Mouse (Mus musculus) activated CD4-positive, CD25-positive, alpha-beta regulatory T cell, adult 4 months (primary cell): Measurements from ENCODE around the gene Kcnj5. TPM values are rescaled to one million over a fixed set of nuclear protein-coding genes. Genes with fewer than 3 reads are reported as not detected.

Experiments
- ATAC-seq: one replicate; pipeline ENCODE4 v1.8.0; 2017
- polyA plus RNA-seq, 2 experiments: library from polyadenylated mRNA; unstranded; fragments of 100-300 nt; shearing (Covaris generic); gene quantifications; one replicate each; pipeline ENCODE4 v1.2.1; 2017

Gene Kcnj5
- polyA plus RNA-seq, 2 experiments from 2014 or later = not detected

DNA sequence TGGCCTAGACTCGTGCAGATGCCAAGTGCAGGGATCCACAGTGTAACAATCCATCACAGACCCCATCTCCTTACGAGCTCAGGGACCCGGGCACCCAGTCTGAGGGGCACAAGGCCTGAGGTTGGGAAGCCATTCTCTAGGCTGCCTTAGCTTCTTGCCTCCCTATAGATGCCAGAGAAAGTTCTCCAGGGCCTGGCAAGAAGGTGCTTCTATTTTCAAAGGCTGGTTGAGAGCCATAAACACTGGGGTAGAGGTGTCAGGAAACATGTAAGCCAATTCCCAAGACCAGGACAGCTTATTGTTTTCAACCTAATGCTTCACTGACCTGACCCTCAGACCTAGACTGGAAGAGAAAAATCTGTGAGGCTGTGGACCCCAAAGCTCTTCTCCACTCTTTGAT lies 28.2 kb downstream of the Kcnj5 start:
- ATAC-seq = no peak

DNA sequence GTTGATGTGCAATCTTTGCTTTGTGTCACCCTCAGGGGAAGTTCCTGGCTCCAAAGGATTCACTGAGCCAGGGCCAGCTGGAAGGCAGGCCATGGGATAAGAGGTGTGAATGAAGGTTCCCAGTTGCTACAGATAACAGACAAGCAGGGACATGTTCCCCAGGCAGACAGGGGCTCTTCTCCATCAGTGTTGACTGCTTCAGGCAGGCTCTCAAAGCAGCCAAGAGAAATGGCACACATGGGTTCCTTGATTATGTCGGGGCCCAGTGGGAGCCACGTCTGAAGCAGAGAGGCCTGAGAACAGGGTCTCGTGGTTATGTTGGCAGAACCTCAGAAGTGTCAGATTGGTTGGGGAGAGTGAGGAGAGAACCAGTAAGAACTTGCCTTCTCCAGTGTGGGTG lies 30.1 kb downstream of the Kcnj5 start:
- no peak for ATAC-seq

DNA sequence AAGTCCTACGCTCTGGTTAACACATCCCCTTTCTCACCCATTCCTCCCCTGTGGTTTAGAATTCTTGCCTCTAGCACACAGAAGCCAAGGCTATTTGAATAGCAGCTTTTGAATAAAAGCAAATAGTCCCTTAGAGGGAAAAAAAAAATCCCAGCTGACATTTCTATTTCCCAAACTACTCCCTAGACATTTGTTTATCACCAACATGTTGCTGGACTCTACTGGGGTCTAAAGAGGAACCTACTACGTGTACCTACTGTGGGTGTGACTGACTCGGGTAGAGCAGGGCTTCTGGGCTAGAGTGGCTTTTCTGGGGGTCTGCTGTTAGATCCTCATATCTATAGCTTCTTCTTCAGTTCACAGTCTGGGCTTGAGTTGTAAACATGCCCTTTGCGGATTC lies 31.9 kb downstream of the Kcnj5 start:
- ATAC-seq = no peak

DNA sequence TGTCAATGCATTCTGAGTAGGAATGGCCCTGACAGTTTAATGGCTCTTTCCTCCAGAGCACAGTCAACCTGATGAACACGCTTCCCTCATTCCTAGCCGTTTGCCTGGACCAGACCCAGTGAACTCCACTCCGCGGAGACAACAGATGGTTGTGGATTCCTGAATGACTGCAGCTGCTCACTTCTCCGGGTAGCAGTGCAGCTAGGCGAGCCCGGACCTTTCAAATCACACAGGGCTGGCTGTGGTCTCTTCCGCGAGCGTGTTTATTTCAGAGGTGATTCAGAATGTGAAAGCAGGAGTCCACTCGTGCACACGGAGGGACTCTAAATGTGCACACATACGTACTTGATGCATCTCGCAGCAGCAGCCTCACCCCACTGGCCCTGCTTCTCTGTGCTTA lies 32.4 kb downstream of the Kcnj5 start:
- no peak for ATAC-seq

DNA sequence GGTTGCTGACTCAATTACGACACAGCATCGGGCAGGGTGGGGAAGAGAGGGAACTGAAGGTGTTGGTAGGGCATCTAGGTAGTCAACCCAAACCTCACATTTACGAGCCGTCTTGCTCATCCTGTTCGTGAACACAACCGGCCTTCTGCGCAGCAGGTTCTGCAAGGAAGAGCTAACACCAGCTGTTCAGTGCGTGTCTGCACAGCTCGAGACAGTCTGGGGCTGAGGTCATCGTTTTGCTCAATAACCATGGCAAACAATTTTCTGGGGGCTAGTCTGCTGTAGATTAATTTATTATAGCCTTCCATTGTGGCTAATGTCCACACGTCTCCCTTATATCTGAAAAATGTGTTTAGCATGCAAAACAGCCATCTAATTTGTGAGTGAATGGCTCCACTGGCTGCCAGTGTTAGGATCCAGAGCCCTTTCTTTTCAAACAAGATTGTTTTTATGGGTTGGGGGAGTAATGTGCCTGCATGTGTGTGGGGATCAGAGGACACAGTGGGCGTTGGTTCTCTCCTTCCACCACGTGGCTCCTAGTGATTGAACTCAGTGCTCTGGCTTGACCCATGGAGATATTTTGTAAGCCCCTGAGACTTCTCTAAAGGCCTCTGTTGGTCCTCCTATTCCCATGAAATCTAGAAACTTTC lies 41.5 kb downstream of the Kcnj5 start:
- no peak for ATAC-seq

DNA sequence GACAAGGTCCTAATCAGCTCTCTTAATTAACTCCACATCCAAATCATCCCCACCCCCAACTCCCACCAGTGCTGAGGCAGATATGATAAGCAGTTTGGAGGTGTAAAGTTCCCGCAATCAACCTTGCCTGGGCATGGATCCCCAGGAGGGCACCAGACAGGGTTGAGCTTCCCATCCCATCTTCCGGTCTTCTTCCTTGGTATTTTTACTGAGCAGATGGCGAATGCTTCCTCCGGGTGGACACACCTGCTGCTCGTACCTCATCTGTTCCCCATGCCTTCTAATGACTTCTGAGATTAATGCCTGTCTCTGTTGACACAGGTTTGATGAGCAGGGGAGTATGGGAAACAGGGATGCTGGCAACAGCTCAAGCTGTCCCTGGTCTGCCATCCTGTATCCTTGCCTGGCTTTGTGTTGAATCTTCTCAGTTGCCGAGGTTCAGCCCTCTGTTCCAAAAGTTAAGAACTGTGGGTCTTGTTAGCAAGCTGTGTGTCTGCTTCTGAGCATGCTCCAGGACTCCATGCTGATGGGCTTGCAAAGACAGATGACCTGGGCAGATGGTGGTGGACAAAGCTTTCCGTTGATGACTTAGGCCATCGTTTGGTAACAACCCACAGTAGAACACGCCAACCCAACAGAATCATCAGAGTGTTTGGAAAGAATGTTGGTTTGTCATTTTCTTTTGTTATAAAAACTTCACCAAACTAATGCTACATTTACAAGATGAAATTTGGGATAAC lies 48.9 kb downstream of the Kcnj5 start:
- no peak for ATAC-seq

DNA sequence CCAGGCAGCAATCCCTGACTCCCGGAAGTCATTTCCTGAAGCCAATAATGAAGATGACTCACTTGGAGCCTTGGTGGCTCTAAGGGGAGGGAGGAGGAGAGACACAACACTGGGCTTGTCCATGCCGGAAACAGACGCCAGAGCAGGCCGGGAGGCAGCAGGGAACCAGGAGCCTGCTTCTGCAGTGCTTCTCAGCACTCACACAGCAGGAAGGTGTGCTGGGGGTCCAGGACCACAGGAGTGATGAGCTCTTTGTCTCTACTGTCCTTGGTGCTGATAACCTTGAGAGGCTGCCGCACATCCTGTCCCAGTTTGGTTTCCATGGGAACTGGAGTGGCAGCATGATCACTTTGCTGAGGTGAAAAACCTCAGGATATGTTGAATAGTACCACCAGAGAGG lies 51.5 kb downstream of the Kcnj5 start:
- ATAC-seq = no peak

DNA sequence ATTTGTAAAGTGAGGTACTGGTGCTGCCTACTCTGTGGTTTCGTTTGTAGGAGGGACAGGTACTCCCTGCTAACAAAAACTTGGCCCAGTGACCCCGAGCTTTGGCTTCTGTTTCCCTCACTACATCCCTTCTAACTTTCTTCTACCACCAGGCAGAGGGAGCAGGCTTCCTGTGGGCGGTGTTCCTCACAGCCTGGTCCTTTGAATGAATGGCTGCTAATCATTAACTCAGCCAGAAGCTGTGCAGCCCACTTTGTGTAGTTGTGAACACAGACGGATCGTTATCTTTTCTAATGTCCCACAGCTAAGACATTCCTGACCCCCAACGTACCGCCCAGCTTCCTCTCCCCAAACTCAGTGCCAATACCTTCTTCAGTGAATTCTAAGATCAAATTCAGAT lies 52.5 kb downstream of the Kcnj5 start:
- no peak for ATAC-seq

DNA sequence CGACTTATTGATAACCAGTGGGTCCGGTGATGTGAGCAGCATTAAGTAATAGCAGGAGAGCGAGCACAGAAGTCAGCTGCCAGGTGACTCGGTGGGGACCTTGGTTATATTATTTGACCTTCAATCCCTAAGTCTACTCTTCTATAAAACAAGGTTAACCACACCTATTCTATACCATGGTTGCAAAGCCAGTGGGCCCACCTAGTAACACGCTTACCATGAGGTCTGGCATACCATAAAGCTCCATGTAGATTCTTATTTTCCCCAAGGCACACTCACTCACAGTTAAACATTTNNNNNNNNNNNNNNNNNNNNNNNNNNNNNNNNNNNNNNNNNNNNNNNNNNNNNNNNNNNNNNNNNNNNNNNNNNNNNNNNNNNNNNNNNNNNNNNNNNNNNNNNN lies 60.6 kb downstream of the Kcnj5 start:
- no peak for ATAC-seq

DNA sequence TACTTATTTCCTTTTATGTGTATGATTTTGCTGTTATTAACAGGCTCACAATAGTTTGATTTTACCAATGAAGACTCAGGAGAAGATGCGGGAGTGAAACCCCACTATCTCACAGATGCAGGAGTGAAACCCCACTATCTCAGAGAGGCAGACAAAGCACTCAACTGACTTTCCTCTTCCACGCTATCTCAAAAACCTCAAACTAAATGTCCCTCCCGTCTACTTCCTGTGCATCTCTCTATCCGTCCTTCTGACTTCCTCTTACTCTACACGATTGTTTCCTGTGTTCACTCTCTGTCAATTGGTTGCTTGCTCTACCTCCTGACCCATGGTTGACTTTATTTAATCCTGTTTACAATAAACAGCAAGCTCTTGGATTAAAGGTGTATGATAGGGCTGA lies 63.7 kb downstream of the Kcnj5 start:
- no peak for ATAC-seq

DNA sequence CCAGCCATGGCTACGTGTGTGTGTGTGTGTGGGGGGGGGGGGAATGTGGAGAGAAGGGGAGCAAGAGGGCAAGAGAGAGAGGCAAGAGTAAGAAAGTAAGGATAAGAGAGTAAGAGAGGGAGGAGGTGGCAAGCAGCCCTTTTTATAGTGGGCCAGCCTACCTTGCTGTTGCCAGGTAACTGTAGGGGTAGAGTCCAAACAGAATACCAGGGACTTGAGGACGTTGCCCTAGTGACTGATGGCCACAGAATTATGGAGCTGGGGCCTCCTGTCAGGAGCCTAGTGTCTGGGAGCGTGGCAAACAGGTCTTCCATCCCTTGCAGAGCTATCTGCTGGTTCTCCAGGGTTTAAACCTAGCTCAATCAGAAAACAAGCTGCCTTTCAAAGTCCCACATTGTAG lies 64.4 kb downstream of the Kcnj5 start:
- ATAC-seq = no peak

DNA sequence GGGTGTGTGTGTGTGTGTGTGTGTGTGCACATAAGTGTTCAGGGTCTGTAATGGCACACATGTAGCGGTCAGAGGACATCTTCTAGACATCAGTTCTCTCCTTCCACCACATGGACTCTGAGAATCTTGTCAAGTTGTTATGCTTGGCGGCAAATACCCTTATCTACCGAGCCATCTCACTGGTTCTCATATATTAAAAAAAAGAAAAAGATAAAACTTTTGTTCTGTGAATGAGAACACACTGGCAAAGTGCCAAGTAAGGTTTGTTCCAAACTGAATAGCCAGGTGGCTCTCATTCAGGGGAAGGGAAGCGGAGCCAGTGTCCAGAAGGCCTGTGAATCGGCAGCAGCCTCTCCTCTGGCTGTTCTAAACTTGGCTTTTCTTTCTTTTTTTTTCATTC lies 66.1 kb downstream of the Kcnj5 start:
- no peak for ATAC-seq

DNA sequence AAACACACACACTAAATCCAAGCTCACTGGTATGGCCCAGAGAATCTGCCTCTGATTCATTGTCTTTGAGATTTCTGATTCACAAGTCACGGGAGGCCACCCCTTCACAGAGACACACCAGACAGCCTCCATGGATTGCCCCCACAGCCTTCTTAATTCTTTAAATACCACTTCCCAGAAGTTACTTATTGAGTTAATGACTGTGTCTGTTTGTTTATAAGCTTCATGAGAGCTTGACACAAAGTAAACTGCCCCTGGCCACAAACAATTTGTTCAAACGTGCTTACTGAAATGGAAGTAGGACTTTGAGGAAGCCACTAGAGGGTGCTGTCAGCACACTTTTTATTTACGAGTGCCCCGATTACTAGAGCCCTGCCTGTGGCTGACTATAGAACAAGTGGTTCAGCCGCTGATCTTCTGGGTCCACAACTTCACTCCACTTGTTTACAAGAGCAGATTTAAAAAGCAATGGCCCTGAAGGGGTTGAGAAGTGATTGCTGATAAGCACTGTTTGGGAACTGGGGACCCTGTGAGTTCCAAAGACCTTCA lies 72.2 kb downstream of the Kcnj5 start:
- no peak for ATAC-seq

Other genes starting within 250 kb of the Kcnj5 start
- gene Arhgap32, start 228.2 kb downstream of the Kcnj5 start, polyA plus RNA-seq = not detected
- gene Kcnj1, start 28.1 kb upstream of the Kcnj5 start, polyA plus RNA-seq = not detected
- gene Fli1, start 198.5 kb upstream of the Kcnj5 start, polyA plus RNA-seq = 100 to 1,000 TPM; 114 to 122 TPM